Mouse (Mus musculus) embryonic fibroblast, embryonic 13.5 days (primary cell): ENCODE results near the gene Ptrh1. TPM values are rescaled to one million over a fixed set of nuclear protein-coding genes. Genes with fewer than 3 reads are reported as not detected.

ENCODE experiments used
- H3K27ac ChIP-seq: 2 replicates; pipeline ENCODE4 v1.5.1; 2012; ENCODE audit warnings: low read length, control low read depth, inconsistent platforms; ENCODE audit not compliant: insufficient read depth
- H3K4me1 ChIP-seq: 2 replicates; pipeline ENCODE4 v1.6.1; 2011; ENCODE audit warnings: low read length; ENCODE audit not compliant: control insufficient read depth, insufficient read depth
- H3K4me3 ChIP-seq: 2 replicates; pipeline ENCODE4 v1.5.1; 2011; ENCODE audit warnings: mild to moderate bottlenecking, control low read depth, low read length; ENCODE audit not compliant: insufficient read depth
- CTCF ChIP-seq: IDR thresholded peaks from 2 replicates; pipeline ENCODE4 v1.5.1; 2011; ENCODE audit warnings: mild to moderate bottlenecking, control low read depth, low read length, moderate library complexity, borderline replicate concordance; ENCODE audit not compliant: insufficient read depth
- POLR2A ChIP-seq: IDR thresholded peaks from 2 replicates; pipeline ENCODE4 v1.6.1; 2011; ENCODE audit warnings: low read depth, mild to moderate bottlenecking, control low read depth, low read length, moderate library complexity
- polyA plus RNA-seq: library from polyadenylated mRNA; stranded (reverse); fragments of >200 nt; gene quantifications from 2 replicates; pipeline ENCODE4 v1.2.4, GENCODE M21; 2011; ENCODE audit warnings: low read depth; ENCODE audit not compliant: missing spikeins, insufficient read length

The Ptrh1 gene
- 28.9 and 44.3 TPM in 2 replicates for polyA plus RNA-seq

DNA sequence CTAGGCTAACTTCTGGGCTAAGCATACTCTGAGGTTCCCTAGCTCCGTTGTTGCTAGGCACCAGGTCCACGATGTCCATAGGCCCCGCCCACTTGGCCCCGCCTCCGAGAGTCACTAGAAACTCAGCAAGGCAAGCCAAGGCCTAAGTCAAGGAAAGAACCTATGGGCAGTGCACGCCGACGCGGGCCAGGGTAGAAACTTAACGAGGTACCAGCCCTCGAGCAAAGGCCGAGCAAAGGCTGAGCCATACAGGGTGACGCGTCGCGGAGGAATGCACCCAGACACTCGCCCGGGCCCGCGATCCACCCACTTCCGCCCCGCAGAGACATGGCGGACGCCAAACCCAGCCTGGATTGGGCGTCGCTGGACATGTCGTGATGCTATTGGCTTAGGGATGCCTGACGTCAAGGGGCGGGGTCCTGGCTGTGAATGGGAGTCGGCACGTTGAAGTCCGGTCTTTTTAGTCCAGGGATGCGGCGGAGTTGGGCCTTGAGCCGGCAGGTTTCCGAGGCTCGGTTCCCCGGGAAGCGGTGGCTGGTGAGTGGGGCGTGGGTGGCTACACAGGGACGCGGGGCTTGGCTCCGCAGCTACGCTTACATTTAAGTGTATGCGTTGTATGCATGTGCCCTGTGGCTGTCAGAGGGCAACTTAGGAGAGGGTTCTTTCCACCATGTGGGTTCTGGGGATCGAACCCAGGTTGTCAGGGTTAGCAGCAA is at the start of gene Ptrh1, which contains the start of gene Ttc16:
Gene Ptrh1 (plus strand): TSS at position 428 of the 716 bp plus-strand sequence.
Gene Ttc16 (minus strand): TSS at position 275 of the 716 bp plus-strand sequence.
- Histone ChIP-seq H3K27ac (peak within 1 kb of the TSS; percentile 37), H3K4me1 (peaks cover 7% of the 10 kb centered on the region), H3K4me3 (peak within 1 kb of the TSS; percentile 75)
- TF ChIP-seq POLR2A (peak; percentile 94), CTCF (no peak)

DNA sequence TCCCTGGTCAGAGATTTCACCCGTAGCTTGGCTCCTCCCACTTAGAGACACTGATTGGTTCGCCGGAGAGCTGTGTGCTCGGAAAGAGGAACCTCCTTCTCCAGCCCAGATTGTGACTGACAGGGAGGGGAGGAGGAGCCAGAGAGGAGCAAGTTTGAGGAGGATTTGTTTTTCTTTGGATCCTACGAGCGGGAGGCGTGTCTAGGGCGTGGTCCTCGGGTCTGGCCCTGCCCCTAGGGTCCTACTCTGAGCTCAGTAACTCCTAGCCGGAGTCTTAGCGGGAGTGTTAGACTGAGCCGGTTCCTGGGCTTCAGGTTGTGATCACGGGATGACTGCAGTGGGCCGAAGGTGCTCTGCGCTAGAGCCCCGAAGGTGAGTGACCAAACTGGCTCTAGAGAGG is 48.2 kb upstream of the Ptrh1 start:
- H3K4me1 ChIP-seq, result peaks cover 11% of the 10 kb centered on the region
- TF ChIP-seq CTCF (no peak), POLR2A (peak; percentile 71)
- H3K4me3 ChIP-seq, result peak overlapping the region; percentile 21
- H3K27ac ChIP-seq, result no peak overlapping the region

DNA sequence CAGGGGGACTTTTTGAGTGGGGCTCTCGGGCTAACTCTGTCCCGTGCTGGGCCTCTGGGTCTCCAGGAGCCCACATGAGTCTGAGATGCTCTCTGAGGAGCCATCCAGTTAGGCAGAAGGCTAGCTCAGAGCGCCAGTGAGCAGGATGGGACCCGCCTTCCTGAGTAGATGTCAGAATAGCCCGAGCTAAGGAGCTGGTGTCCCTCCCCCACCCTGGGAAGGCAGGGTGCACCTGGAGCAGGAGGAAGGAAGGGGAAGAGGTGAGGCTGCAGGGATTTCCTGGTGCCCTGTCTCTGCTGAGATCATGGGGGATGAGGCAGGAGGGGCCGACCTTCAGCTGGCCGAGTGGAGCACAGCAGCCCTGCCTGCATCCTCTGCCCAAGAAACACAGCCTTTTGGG is 47.1 kb upstream of the Ptrh1 start:
- Histone ChIP-seq H3K4me1 (peaks cover 11% of the 10 kb centered on the region), H3K4me3 (no peak overlapping the region), H3K27ac (no peak overlapping the region)
- no peak for TF ChIP-seq CTCF
- TF ChIP-seq POLR2A, result no peak

DNA sequence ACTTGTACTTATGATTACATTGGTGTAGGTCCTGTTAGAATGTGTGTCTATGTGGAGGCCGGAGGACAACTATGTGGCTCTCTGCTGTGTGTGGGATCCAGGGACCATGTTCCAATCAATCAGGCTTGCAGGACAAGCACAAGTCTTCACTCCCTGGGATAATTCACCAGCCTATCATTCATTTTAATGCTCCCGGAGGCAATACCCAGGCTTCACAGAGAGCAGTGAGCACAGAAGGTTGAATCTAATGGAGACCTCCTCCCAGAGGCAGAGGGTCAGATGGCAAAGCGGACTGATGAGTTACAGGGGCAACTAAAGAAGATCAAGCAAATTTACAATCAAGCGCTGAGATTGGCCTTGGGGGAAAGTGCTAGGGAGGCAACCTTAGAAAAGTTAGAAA is 46.0 kb upstream of the Ptrh1 start:
- H3K4me3 ChIP-seq, result no peak overlapping the region
- peaks cover 11% of the 10 kb centered on the region for H3K4me1 ChIP-seq
- no peak for TF ChIP-seq CTCF
- TF ChIP-seq POLR2A, result no peak
- H3K27ac ChIP-seq, result no peak overlapping the region

DNA sequence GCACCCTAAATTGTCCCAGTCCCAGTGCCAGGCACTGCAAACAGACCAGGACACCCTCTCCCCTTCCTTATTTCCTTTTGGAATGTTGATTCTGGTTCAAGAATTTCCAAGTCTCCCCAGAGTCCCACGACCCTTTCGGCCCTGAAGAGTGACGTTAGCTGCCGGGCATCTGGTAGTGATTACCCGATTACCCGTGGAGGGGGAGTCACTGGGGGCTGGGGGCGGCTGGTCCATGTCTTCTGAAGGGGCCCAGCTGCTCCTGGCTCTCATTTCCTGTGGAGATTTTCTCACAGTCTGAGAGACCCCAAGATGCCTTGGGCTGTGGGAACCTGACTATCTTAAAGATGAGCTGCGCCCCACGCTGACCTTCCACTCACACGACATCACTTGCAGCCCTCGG is 44.7 kb upstream of the Ptrh1 start:
- Histone ChIP-seq H3K27ac (no peak overlapping the region), H3K4me1 (peaks cover 11% of the 10 kb centered on the region), H3K4me3 (no peak overlapping the region)
- no peak for TF ChIP-seq CTCF

DNA sequence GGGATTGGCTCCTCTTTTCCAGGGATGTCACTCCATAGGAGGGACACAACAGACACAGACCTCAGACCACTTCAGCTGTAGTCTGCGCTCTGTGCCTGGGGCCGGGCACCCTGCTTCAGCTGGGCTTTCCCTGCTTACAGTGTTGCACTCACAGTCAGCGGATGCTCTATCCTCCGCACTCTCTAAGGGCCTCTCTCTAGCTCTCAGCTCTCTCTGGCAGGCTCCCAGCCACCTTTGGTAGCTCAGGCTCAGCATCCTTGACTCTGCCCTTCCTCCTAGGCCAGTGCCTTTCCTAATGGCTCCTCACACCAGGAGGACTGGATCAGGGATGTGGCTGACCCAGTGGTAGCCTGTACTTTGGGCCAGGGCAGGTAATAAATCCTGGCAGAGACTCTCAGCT is 43.7 kb upstream of the Ptrh1 start:
- peaks cover 11% of the 10 kb centered on the region for H3K4me1 ChIP-seq
- H3K4me3 ChIP-seq, result no peak overlapping the region
- no peak overlapping the region for H3K27ac ChIP-seq
- TF ChIP-seq CTCF (no peak), POLR2A (no peak)

DNA sequence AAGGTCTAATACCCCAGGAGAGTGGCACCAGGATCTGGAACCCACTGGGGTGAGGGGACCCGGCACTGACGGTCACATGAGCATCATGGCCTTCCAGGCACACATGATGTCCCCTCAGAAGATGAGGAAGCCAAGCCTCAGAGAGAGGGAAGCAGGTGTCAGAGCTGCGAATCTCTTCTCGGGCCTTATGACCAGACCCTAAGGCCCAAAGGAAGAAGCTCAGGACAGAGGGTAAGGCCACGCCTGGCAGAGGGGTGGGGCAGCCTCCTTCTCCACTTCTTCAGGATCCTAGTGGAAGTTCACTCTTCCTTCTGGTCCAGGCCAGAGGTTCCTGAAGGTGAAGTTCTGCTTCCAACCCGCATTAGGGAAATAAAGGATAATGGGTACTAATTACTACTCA is 42.9 kb upstream of the Ptrh1 start:
- H3K27ac ChIP-seq, result no peak overlapping the region
- peaks cover 11% of the 10 kb centered on the region for H3K4me1 ChIP-seq
- no peak overlapping the region for H3K4me3 ChIP-seq
- TF ChIP-seq POLR2A (no peak), CTCF (no peak)

DNA sequence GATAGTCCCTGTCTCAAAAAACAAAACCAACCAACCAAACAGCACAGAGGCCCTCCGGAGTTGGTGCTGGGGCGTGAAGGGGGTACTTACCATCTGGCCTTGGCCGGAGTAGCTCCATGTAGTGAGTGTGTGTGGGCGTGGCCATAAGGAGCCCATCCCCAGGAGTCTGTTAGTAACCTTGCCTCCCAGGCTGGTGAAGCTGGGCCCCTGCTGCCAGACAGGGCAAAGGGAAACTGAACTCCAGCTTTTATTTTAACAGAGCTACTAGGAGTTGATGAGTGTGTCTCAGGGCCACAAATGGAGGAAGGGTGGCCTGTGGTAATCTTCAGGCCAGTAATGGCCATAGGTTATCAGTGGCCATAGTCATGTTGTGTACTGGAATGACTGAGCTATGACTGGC is 41.1 kb upstream of the Ptrh1 start:
- Histone ChIP-seq H3K27ac (no peak overlapping the region), H3K4me1 (peaks cover 11% of the 10 kb centered on the region), H3K4me3 (no peak overlapping the region)
- TF ChIP-seq POLR2A (no peak), CTCF (no peak)

DNA sequence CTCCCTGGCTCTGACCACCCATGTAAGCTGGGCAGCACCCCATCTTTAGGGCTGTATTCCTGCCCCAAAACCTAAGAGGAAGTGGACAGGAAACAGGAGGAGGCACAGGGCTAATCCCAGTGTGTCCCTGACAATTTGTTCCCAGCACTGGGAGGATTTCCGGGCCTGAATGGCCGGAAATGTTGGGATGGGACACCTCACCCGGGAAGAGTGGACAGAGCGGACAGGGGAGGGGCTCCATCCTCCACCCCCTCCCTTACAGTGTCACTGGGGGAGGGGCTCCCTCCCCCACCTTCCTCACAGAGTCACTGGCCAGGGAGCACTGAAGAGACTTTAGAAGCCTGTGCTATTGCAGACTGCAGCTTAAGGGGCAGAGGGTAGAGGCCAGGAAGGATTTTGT is 40.7 kb upstream of the Ptrh1 start:
- no peak overlapping the region for H3K27ac ChIP-seq
- TF ChIP-seq CTCF, result no peak
- TF ChIP-seq POLR2A, result no peak
- H3K4me1 ChIP-seq, result peaks cover 11% of the 10 kb centered on the region
- H3K4me3 ChIP-seq, result no peak overlapping the region

DNA sequence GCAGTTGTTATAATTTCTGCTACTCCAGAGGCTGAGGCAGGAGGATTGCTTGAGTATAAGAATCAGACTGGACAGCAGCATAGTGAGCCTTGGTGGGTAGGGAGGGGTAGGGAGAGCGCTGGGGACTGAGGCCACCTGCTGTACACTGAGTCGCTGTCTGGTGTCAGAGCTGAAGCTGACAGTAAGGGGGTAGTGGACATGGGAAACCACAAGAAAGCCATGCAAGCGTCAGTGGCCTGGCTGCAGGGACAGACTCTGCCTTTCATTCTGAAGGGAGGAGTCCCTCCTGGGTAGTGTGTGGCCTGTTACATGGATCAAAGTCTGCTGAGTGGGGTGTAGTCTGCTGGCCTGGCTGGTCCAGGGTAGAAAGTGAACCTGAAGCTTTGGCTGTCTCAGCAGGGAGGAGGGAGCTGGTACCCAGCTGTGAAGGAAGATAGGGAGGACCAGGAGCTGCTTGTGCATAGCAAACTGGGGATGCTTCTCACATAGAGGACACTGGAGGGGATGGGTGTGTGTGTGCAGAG is 39.2 kb upstream of the Ptrh1 start:
- Histone ChIP-seq H3K4me1 (no peaks in the 10 kb centered on the region), H3K4me3 (no peak overlapping the region), H3K27ac (no peak overlapping the region)
- TF ChIP-seq POLR2A (no peak), CTCF (no peak)
